Mouse (Mus musculus): ENCODE results near the gene Adam3. TPM values are rescaled to one million over a fixed set of nuclear protein-coding genes. Genes with fewer than 3 reads are reported as not detected.

The Adam3 gene
- polyA plus RNA-seq (2014; fragmentation: Nextera tagmentation; extraction: Ambion mirVana): 0.10 and 0.18 TPM in 2 replicates

DNA sequence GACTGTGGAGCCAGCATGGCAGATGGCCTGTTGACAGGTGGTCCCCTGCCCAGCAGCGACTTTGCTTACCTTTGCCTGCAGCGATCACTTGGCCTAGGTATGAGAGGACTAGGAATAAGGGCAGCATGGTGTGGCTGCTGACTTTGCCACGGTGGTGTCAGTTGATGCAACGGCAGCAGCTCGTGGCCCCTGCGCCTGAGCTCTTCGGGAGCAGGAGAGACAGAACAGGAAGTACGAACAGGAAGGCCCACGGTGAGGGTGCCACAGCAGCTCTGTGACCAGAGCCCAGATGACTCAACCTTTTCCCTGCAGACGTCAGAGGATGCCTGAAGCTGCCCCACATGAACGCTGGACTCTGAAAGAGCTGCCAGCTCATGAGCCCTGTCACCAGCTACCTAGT lies at the start of gene Adam3:
Adam3 (minus strand) TSS at position 223 of the 400 bp plus-strand sequence.
- Histone ChIP-seq H3K4me3 (ENCODE audit: low read depth, low read length) (no peak within 1 kb of the TSS), H3K9ac (ENCODE audit: low read depth, low read length) (no peak within 1 kb of the TSS), H3K9me3 (ENCODE audit: control insufficient read depth, low read length) (no peaks in the 10 kb centered on the region), H3K27ac (ENCODE audit: low read depth, low read length) (no peak within 1 kb of the TSS), H3K4me2 (no peak within 1 kb of the TSS), H3K36me3 (ENCODE audit: control insufficient read depth, insufficient read depth, low read length) (no peaks in the 10 kb centered on the region), H3K27me3 (replicated peaks; ENCODE audit: control insufficient read depth, insufficient read depth, low read length) (no peaks in the 10 kb centered on the region), H3K4me1 (replicated peaks; ENCODE audit: control insufficient read depth, insufficient read depth, low read length) (no peaks in the 10 kb centered on the region)
- WGBS: 26% methylated on average over 11 of the region's 11 CpGs
- no peak for DNase-seq (ENCODE audit: low spot score)
- ATAC-seq (replicated peaks; ENCODE audit: low FRiP score): no peak

DNA sequence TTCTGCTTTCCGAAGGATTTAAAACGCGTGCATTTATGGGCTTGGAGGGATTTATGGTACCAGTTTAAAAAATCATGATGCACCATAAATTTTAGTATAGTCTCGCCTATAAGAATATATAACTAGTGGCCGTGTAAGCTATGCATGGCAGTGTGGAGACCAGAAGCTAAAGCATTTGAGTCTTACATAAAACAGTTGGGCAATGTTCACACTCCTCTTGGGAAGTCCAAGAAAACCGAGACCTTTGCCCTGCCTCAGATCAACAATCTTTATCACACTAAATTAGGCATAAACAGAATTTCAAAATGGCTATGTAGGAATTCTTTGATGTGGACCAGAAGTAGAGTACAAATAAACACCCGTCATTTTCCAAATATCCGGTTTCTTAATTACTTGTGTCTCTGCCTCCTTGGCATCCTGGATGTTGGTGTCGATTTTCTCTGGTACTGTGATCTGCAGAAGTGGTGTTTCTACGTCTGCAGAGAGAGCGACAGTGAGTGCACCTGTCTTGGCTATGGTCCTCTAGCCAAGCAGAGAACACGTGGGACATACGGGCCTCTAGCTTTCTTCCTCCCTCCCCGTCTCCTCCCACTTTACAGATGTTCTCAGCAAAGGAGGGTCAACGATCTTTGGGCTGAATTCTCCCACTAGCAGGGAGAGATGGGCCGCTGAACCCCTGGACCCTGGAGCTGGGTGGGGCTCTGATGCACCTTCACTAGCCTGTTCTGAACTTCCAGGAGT lies 596 bp downstream of the Adam3 start:
- 69% methylated on average over 16 of the region's 16 CpGs for WGBS
- Histone ChIP-seq H3K4me3 (ENCODE audit: low read depth, low read length) (no peak overlapping the region), H3K9ac (ENCODE audit: low read depth, low read length) (no peak overlapping the region), H3K27me3 (replicated peaks; ENCODE audit: control insufficient read depth, insufficient read depth, low read length) (no peaks in the 10 kb centered on the region), H3K4me2 (no peak overlapping the region), H3K9me3 (ENCODE audit: control insufficient read depth, low read length) (no peaks in the 10 kb centered on the region), H3K36me3 (ENCODE audit: control insufficient read depth, insufficient read depth, low read length) (no peaks in the 10 kb centered on the region), H3K27ac (ENCODE audit: low read depth, low read length) (no peak overlapping the region), H3K4me1 (replicated peaks; ENCODE audit: control insufficient read depth, insufficient read depth, low read length) (no peaks in the 10 kb centered on the region)
- DNase-seq (ENCODE audit: low spot score): no peak
- no peak for ATAC-seq (replicated peaks; ENCODE audit: low FRiP score)

Other genes with a start within 250 kb of the Adam3 start
- 0.32 TPM in 1 of 2 replicates, not detected in the other for gene Adam5, start 98.5 kb upstream of the Adam3 start, polyA plus RNA-seq (2014; fragmentation: Nextera tagmentation; extraction: Ambion mirVana)

All from liver, embryonic 11.5 days (tissue).